Mouse (Mus musculus): ENCODE data around the gene Ctsj. TPM values are rescaled to one million over a fixed set of nuclear protein-coding genes. Genes with fewer than 3 reads are reported as not detected.
"Not testable (repeated sequence)": the region's sequence is repeated elsewhere in the genome, so short reads cannot be mapped to it uniquely, and the experiment has no call there.

Ctsj gene
- not detected in 2 replicates for total RNA-seq (2021)
- long read RNA-seq, experiment 1: 0 reads
- long read RNA-seq, experiment 2: 0 reads

DNA sequence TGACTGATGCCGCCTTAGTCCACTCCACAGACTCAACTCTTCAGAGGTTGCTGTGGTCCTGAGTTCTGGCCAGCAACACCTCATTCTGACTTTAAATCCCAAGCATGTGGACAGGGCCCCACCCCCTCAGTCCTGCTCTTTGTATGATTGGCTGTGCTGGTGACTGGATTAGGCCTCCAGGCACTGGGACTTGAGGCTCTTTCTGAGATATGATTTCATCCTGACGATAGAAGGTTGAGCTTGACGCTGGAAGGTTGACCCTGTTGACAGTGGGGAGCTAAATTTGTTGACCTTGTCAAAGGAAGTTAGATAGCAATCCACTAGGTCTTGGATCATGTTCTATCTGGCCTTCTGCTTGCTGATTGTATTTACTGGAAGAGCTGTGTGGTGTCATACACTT lies at the start of gene Ctsj:
Gene Ctsj (minus strand): TSS at position 101 of the 400 bp plus-strand sequence.
- DNase-seq: no peak

- DNase-seq: no peak
Observed at GRCm38 (mm10) chr13:61040531-61040930, 34.8 kb upstream of the Ctsj start, which contains the start of gene Ctsq. TSS of gene Ctsq (minus strand) at chr13:61040631.

- no peak for DNase-seq
Observed at GRCm38 (mm10) chr13:61022785-61023184, 17.0 kb upstream of the Ctsj start.

DNA sequence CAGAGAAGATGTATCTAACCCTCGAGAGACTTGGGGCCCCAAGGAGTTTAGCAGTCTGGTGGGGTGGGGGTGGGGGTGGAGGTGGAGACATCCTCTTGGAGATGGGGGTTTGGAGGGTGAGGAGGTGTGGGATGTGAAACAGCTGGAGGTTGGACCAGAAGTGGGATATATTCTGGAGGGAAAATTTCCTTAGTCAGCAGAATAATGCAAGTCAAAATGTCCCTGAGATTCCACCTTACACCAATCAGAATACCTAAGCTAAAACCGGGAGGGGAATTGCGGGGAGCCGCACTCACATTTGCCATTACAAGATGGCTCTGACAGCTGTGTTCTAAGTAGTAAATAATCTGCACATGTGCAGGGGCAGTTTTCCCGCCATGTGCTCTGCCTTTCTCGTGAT lies 16.1 kb upstream of the Ctsj start:
- no peak for DNase-seq

- no peak for DNase-seq
Observed at GRCm38 (mm10) chr13:61010171-61010570, 4.4 kb upstream of the Ctsj start.

DNA sequence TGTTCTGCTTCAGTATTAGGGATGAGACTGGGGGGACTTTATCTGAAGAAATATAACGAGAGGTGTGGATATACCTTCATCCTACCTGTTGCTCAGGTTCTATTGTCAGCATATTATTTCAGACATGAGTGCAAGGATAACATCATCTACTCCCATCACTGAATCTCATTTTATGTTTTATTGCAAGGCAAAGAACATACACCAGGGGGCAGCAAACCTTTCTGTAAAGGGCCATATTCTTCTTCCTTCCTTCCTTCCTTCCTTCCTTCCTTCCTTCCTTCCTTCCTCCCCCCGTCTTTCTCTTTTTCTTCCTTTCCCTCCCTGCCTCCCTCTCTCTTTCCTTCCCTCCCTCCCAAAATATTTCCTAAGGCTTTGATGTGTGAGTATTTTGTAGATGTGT lies 8.2 kb downstream of the Ctsj start:
- no peak for DNase-seq

GRCm38 (mm10) chr13:60986915-60987314 lies 18.8 kb downstream of the Ctsj start:
- DNase-seq: not testable (repeated sequence)

DNA sequence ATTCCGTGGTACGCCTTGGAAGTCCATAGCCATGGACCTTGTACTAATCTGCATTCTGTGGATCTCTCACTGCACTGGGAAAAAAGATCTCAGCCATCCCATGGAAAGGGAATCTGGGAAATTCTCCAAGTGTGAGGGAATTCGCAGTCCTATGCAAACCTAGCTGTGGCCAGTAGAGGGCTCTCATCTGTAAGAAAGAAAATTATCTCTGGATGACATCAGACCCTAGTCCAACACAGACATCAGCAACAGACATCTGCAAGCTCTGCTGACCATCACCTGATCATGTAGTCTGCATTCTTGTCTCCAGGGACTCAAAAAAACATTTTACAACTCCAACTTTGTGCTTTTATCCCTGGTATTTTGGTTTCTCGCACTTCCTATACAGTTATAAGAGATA lies 33.4 kb downstream of the Ctsj start:
- DNase-seq: not testable (repeated sequence)

DNA sequence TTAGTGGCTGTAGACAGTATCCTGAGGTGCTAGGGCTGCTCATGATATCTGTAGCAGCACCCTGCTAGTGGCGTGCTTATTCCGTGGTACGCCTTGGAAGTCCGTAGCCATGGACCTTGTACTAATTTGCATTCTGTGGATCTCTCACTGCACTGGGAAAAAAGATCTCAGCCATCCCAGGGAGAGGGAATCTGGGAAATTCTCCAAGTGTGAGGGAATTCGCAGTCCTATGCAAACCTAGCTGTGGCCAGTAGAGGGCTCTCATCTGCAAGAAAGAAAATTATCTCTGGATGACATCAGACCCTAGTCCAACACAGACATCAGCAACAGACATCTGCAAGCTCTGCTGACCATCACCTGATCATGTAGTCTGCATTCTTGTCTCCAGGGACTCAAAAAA lies 41.8 kb downstream of the Ctsj start:
- not testable (repeated sequence) for DNase-seq

- no peak for DNase-seq
Observed at GRCm38 (mm10) chr13:60961706-60962105, 44.1 kb downstream of the Ctsj start.

Other genes with a start within 250 kb of the Ctsj start
- not detected in 2 replicates for gene BC051665, start 219.6 kb downstream of the Ctsj start, total RNA-seq (2021)
- not detected in 2 replicates for gene Ctsll3, start 203.1 kb downstream of the Ctsj start, total RNA-seq (2021)
- gene 4930486L24Rik, start 141.5 kb downstream of the Ctsj start, total RNA-seq (2021): 34.7 and 39.4 TPM in 2 replicates
- 2.3 and 2.5 TPM in 2 replicates for gene Gm49392, start 109.1 kb downstream of the Ctsj start, total RNA-seq (2021)
- gene Ctla2b, start 108.5 kb downstream of the Ctsj start, total RNA-seq (2021): 7.1 and 9.8 TPM in 2 replicates
- not detected in 2 replicates for gene Tpbpb, start 101.1 kb downstream of the Ctsj start, total RNA-seq (2021)
- not detected in 2 replicates for gene Gm49393, start 70.4 kb downstream of the Ctsj start, total RNA-seq (2021)
- 0.75 and 2.1 TPM in 2 replicates for gene Gm49391, start 69.4 kb downstream of the Ctsj start, total RNA-seq (2021)
- gene Ctla2a, start 69.3 kb downstream of the Ctsj start, total RNA-seq (2021): 45.6 and 76.5 TPM in 2 replicates
- gene Tpbpa, start 64.0 kb downstream of the Ctsj start, total RNA-seq (2021): not detected in 2 replicates
- not detected in 2 replicates for gene Ctsq, start 34.7 kb upstream of the Ctsj start, total RNA-seq (2021)
- not detected in 2 replicates for gene Ctsr, start 158.3 kb upstream of the Ctsj start, total RNA-seq (2021)
- not detected in 2 replicates for gene Cts6, start 197.5 kb upstream of the Ctsj start, total RNA-seq (2021)
- gene Cts8, start 249.4 kb upstream of the Ctsj start, total RNA-seq (2021): not detected in 2 replicates